Mouse (Mus musculus) macrophage (primary cell): ENCODE data around the gene Tesc. TPM values are rescaled to one million over a fixed set of nuclear protein-coding genes. Genes with fewer than 3 reads are reported as not detected.

Experiments
- H3K27ac ChIP-seq: fragments of 350-480 bp; formaldehyde crosslinking; 2 replicates; pipeline ENCODE4 v1.9.0; 2021
- H3K36me3 ChIP-seq: fragments of 350-480 bp; formaldehyde crosslinking; 2 replicates; pipeline ENCODE4 v1.9.0; 2021; ENCODE audit errors: inconsistent target
- H3K4me3 ChIP-seq: fragments of 350-480 bp; formaldehyde crosslinking; 2 replicates; pipeline ENCODE4 v1.9.0; 2021; ENCODE audit errors: inconsistent target
- H3K79me2 ChIP-seq: fragments of 350-480 bp; formaldehyde crosslinking; 2 replicates; pipeline ENCODE4 v1.9.0; 2021; ENCODE audit errors: inconsistent target
- WGBS: methylation state at CpG from one replicate; pipeline ENCODE4 v1.1.7; 2026; ENCODE audit warnings: inconsistent platforms; ENCODE audit not compliant: missing documents; 5-methylcytosine and 5-hydroxymethylcytosine counted together
- polyA plus RNA-seq: library from polyadenylated mRNA; stranded (reverse); fragments of 250-400 nt; gene quantifications from 3 replicates; pipeline ENCODE4 v1.2.4, GENCODE M21; 2018; ENCODE audit warnings: inconsistent platforms

Gene Tesc
- polyA plus RNA-seq, 1 experiment from 2014 or later = not detected

- Histone ChIP-seq H3K79me2 (no peaks in the 10 kb centered on the region), H3K36me3 (no peaks in the 10 kb centered on the region), H3K4me3 (no peak overlapping the region), H3K27ac (no peak overlapping the region)
- WGBS = 96% methylated on average over 10 of the region's 10 CpGs
Observed at GRCm38 (mm10) chr5:118084171-118084727, 56.7 kb downstream of the Tesc start.

- WGBS = 86% methylated on average over 5 of the region's 7 CpGs
- no peak overlapping the region for H3K4me3 ChIP-seq
- H3K27ac ChIP-seq = no peak overlapping the region
- H3K79me2 ChIP-seq = no peaks in the 10 kb centered on the region
- no peaks in the 10 kb centered on the region for H3K36me3 ChIP-seq
Observed at GRCm38 (mm10) chr5:118085313-118085712, 57.8 kb downstream of the Tesc start.

GRCm38 (mm10) chr5:118086956-118087355 lies 59.4 kb downstream of the Tesc start:
- Histone ChIP-seq H3K36me3 (peaks cover 9% of the 10 kb centered on the region; the same call in 1 of the 2 replicates), H3K4me3 (no peak overlapping the region), H3K79me2 (no peaks in the 10 kb centered on the region), H3K27ac (no peak overlapping the region)
- 90% methylated on average over 7 of the region's 7 CpGs for WGBS

- H3K27ac ChIP-seq = no peak overlapping the region
- no peaks in the 10 kb centered on the region for H3K79me2 ChIP-seq
- 87% methylated on average over 7 of the region's 7 CpGs for WGBS
- H3K36me3 ChIP-seq = peaks cover 22% of the 10 kb centered on the region
- H3K4me3 ChIP-seq = no peak overlapping the region
Observed at GRCm38 (mm10) chr5:118089102-118089501, 61.6 kb downstream of the Tesc start.

GRCm38 (mm10) chr5:118090101-118090500 lies 62.6 kb downstream of the Tesc start:
- H3K36me3 ChIP-seq = peaks cover 22% of the 10 kb centered on the region

GRCm38 (mm10) chr5:118090837-118091236 lies 63.3 kb downstream of the Tesc start:
- WGBS = 84% methylated on average over 2 of the region's 2 CpGs
- no peak overlapping the region for H3K4me3 ChIP-seq
- H3K27ac ChIP-seq = no peak overlapping the region
- no peaks in the 10 kb centered on the region for H3K79me2 ChIP-seq
- H3K36me3 ChIP-seq = peaks cover 22% of the 10 kb centered on the region

More at GRCm38 (mm10) chr5:118090101-118090500, 62.6 kb downstream of the Tesc start:
- H3K27ac ChIP-seq = no peak overlapping the region
- H3K79me2 ChIP-seq = no peaks in the 10 kb centered on the region
- no peak overlapping the region for H3K4me3 ChIP-seq
- 97% methylated on average over 6 of the region's 6 CpGs for WGBS

- 95% methylated on average over 11 of the region's 11 CpGs for WGBS
- peaks cover 22% of the 10 kb centered on the region for H3K36me3 ChIP-seq
- no peak overlapping the region for H3K27ac ChIP-seq
- H3K4me3 ChIP-seq = no peak overlapping the region
- H3K79me2 ChIP-seq = no peaks in the 10 kb centered on the region
Observed at GRCm38 (mm10) chr5:118093321-118094035, 65.9 kb downstream of the Tesc start.

- Histone ChIP-seq H3K36me3 (peaks cover 22% of the 10 kb centered on the region), H3K79me2 (no peaks in the 10 kb centered on the region), H3K4me3 (no peak overlapping the region), H3K27ac (no peak overlapping the region)
- WGBS = 53% methylated on average over 11 of the region's 11 CpGs
Observed at GRCm38 (mm10) chr5:118095433-118095832, 67.9 kb downstream of the Tesc start.

- H3K27ac ChIP-seq = no peak overlapping the region
- no peak overlapping the region for H3K4me3 ChIP-seq
- WGBS = 79% methylated on average over 4 of the region's 4 CpGs
- peaks cover 22% of the 10 kb centered on the region for H3K36me3 ChIP-seq
- no peaks in the 10 kb centered on the region for H3K79me2 ChIP-seq
Observed at GRCm38 (mm10) chr5:118095849-118096248, 68.3 kb downstream of the Tesc start.

GRCm38 (mm10) chr5:118096317-118096716 lies 68.8 kb downstream of the Tesc start:
- 98% methylated on average over 3 of the region's 3 CpGs for WGBS
- no peak overlapping the region for H3K27ac ChIP-seq
- peaks cover 19% of the 10 kb centered on the region for H3K36me3 ChIP-seq
- no peaks in the 10 kb centered on the region for H3K79me2 ChIP-seq
- H3K4me3 ChIP-seq = no peak overlapping the region

- Histone ChIP-seq H3K27ac (no peak overlapping the region), H3K36me3 (no peaks in the 10 kb centered on the region), H3K4me3 (no peak overlapping the region), H3K79me2 (no peaks in the 10 kb centered on the region)
- 92% methylated on average over 11 of the region's 11 CpGs for WGBS
Observed at GRCm38 (mm10) chr5:118099069-118099869, 71.7 kb downstream of the Tesc start.

- H3K79me2 ChIP-seq = no peaks in the 10 kb centered on the region
- WGBS = 88% methylated on average over 8 of the region's 8 CpGs
- H3K36me3 ChIP-seq = no peaks in the 10 kb centered on the region
Observed at GRCm38 (mm10) chr5:118099870-118100478, 72.4 kb downstream of the Tesc start.

GRCm38 (mm10) chr5:118105536-118105935 lies 78.0 kb downstream of the Tesc start:
- Histone ChIP-seq H3K27ac (no peak overlapping the region), H3K4me3 (no peak overlapping the region), H3K79me2 (no peaks in the 10 kb centered on the region), H3K36me3 (peaks cover 23% of the 10 kb centered on the region; the same call in 1 of the 2 replicates)
- WGBS = 98% methylated on average over 8 of the region's 8 CpGs

More at GRCm38 (mm10) chr5:118099870-118100478, 72.4 kb downstream of the Tesc start:
- H3K4me3 ChIP-seq = no peak overlapping the region
- H3K27ac ChIP-seq = no peak overlapping the region

GRCm38 (mm10) chr5:118106667-118107066 lies 79.1 kb downstream of the Tesc start:
- peaks cover 34% of the 10 kb centered on the region for H3K36me3 ChIP-seq
- WGBS = 96% methylated on average over 10 of the region's 10 CpGs

More at GRCm38 (mm10) chr5:118106667-118107066, 79.1 kb downstream of the Tesc start:
- no peak overlapping the region for H3K4me3 ChIP-seq
- H3K27ac ChIP-seq = no peak overlapping the region
- no peaks in the 10 kb centered on the region for H3K79me2 ChIP-seq
